Mouse (Mus musculus) small intestine, adult 2 months (tissue): Measurements from ENCODE around the gene Ikzf4. TPM values are rescaled to one million over a fixed set of nuclear protein-coding genes. Genes with fewer than 3 reads are reported as not detected.
"Not testable (repeated sequence)": the region's sequence is repeated elsewhere in the genome, so short reads cannot be mapped to it uniquely, and the experiment has no call there.

Source experiments
- H3K27ac ChIP-seq: fragments of 200-500 bp; 2 replicates; pipeline ENCODE4 v1.5.1; 2012; ENCODE audit warnings: low read depth, low read length, control low read depth, inconsistent platforms; ENCODE audit not compliant: insufficient read depth
- H3K27me3 ChIP-seq: fragments of 200-500 bp; 2 replicates; pipeline ENCODE4 v1.6.1; 2012; ENCODE audit warnings: mild to moderate bottlenecking, moderate library complexity, low read length, inconsistent platforms; ENCODE audit not compliant: control insufficient read depth, insufficient read depth
- H3K36me3 ChIP-seq: fragments of 200-500 bp; 2 replicates; pipeline ENCODE4 v1.6.1; 2012; ENCODE audit warnings: mild to moderate bottlenecking, low read length, control low read depth, inconsistent platforms; ENCODE audit not compliant: control insufficient read depth, insufficient read depth
- H3K4me1 ChIP-seq: fragments of 200-500 bp; 2 replicates; pipeline ENCODE4 v1.6.1; 2012; ENCODE audit warnings: low read length, inconsistent platforms, mixed read lengths; ENCODE audit not compliant: control insufficient read depth, insufficient read depth, insufficient read length
- H3K4me3 ChIP-seq: fragments of 200-500 bp; 2 replicates; pipeline ENCODE4 v1.5.1; 2012; ENCODE audit warnings: low read depth, mild to moderate bottlenecking, control low read depth, inconsistent platforms, low read length, moderate library complexity
- CTCF ChIP-seq: fragments of 200-500 bp; IDR thresholded peaks from 2 replicates; pipeline ENCODE4 v1.5.1; 2012; ENCODE audit warnings: low read depth, mild to moderate bottlenecking, control low read depth, inconsistent platforms, low read length, moderate library complexity, mixed read lengths; ENCODE audit not compliant: insufficient replicate concordance, insufficient read length; ENCODE audit errors: extremely low read depth
- POLR2A ChIP-seq: fragments of 200-500 bp; IDR thresholded peaks from 2 replicates; pipeline ENCODE4 v1.6.1; 2012; ENCODE audit warnings: low read depth, mild to moderate bottlenecking, control low read depth, inconsistent platforms, low read length, moderate library complexity
- WGBS: fragments of 180-500 bp; shearing (Covaris S2); methylation state at CpG from one replicate; pipeline ENCODE4 v1.1.7; 2018; 5-methylcytosine and 5-hydroxymethylcytosine counted together
- polyA plus RNA-seq: library from polyadenylated mRNA; depleted of rRNA; stranded (reverse); fragments of >200 nt; gene quantifications from 2 replicates; pipeline ENCODE4 v1.2.3, GENCODE M21; 2012

The Ikzf4 gene
- polyA plus RNA-seq, 1 experiment, result 0.95 TPM

GRCm38 (mm10) chr10:128621986-128622520, 23.7 kb downstream of the Ikzf4 start:
- H3K4me3 ChIP-seq, result no peak overlapping the region
- H3K27me3 ChIP-seq, result no peaks in the 10 kb centered on the region
- peaks cover 7% of the 10 kb centered on the region; the same call in 1 of the 2 replicates for H3K4me1 ChIP-seq
- peaks cover 14% of the 10 kb centered on the region for H3K36me3 ChIP-seq
- WGBS, result 73% methylated on average over 3 of the region's 3 CpGs
- TF ChIP-seq CTCF, result no peak
- no peak for TF ChIP-seq POLR2A
- H3K27ac ChIP-seq, result no peak overlapping the region

GRCm38 (mm10) chr10:128620241-128620640, 25.6 kb downstream of the Ikzf4 start:
- Histone ChIP-seq H3K27ac (no peak overlapping the region), H3K36me3 (peaks cover 14% of the 10 kb centered on the region), H3K4me1 (peaks cover 7% of the 10 kb centered on the region; the same call in 1 of the 2 replicates), H3K4me3 (no peak overlapping the region), H3K27me3 (no peaks in the 10 kb centered on the region)
- no peak for TF ChIP-seq POLR2A

GRCm38 (mm10) chr10:128619148-128619547, 26.6 kb downstream of the Ikzf4 start:
- not testable (repeated sequence) for H3K27ac ChIP-seq, H3K36me3 ChIP-seq, H3K4me1 ChIP-seq, H3K27me3 ChIP-seq, H3K4me3 ChIP-seq
- 90% methylated on average over 5 of the region's 5 CpGs for WGBS

- Histone ChIP-seq H3K36me3 (0 out of 2 replicates have a peak, but pooled peaks cover 4% of the 10 kb centered on the region), H3K4me3 (no peak overlapping the region), H3K27ac (no peak overlapping the region), H3K4me1 (peaks cover 4% of the 10 kb centered on the region; the same call in 1 of the 2 replicates), H3K27me3 (no peaks in the 10 kb centered on the region)
- WGBS, result 83% methylated on average over 1 of the region's 1 CpGs
- TF ChIP-seq POLR2A (no peak), CTCF (no peak)
Measured at GRCm38 (mm10) chr10:128618570-128618969, 27.2 kb downstream of the Ikzf4 start.

- not testable (repeated sequence) for H3K4me1 ChIP-seq, H3K27ac ChIP-seq, H3K36me3 ChIP-seq, H3K4me3 ChIP-seq, H3K27me3 ChIP-seq
- WGBS, result 63% methylated on average over 6 of the region's 7 CpGs
Measured at GRCm38 (mm10) chr10:128615798-128616448, 29.9 kb downstream of the Ikzf4 start.

GRCm38 (mm10) chr10:128614934-128615333, 30.9 kb downstream of the Ikzf4 start:
- Histone ChIP-seq H3K4me1 (peaks cover 4% of the 10 kb centered on the region; the same call in 1 of the 2 replicates), H3K36me3 (no peaks in the 10 kb centered on the region), H3K27ac (no peak overlapping the region), H3K4me3 (no peak overlapping the region), H3K27me3 (no peaks in the 10 kb centered on the region)
- no peak for TF ChIP-seq POLR2A
- no peak for TF ChIP-seq CTCF
- 54% methylated on average over 3 of the region's 3 CpGs for WGBS

GRCm38 (mm10) chr10:128613820-128614219, 32.0 kb downstream of the Ikzf4 start:
- H3K27ac ChIP-seq, result 0 out of 2 replicates have a peak overlapping the region, but pooled peaks have one; percentile 12
- H3K27me3 ChIP-seq, H3K4me1 ChIP-seq, H3K36me3 ChIP-seq, H3K4me3 ChIP-seq: not testable (repeated sequence)
- 24% methylated on average over 4 of the region's 4 CpGs for WGBS

GRCm38 (mm10) chr10:128613154-128613440, 32.7 kb downstream of the Ikzf4 start:
- Histone ChIP-seq H3K36me3 (no peaks in the 10 kb centered on the region), H3K27me3 (no peaks in the 10 kb centered on the region), H3K4me3 (no peak overlapping the region), H3K27ac (no peak overlapping the region), H3K4me1 (peaks cover 4% of the 10 kb centered on the region; the same call in 1 of the 2 replicates)
- 10% methylated on average over 6 of the region's 6 CpGs for WGBS
- TF ChIP-seq CTCF (no peak), POLR2A (no peak)
